Mouse (Mus musculus) liver, postnatal 0 days (tissue): ENCODE results near the gene Gm10053.

Source experiments
- CTCF ChIP-seq: sonication (generic); IDR thresholded peaks from 2 replicates; pipeline ENCODE4 v1.5.1; 2016; ENCODE audit warnings: antibody characterized with exemption, low read depth
- EP300 ChIP-seq: IDR thresholded peaks from 2 replicates; pipeline ENCODE4 v1.6.1; 2016; ENCODE audit warnings: antibody characterized with exemption, low read depth, mild to moderate bottlenecking

GRCm38 (mm10) chr19:24898737-24899577 lies 23.5 kb downstream of the Gm10053 start:
- no peak for TF ChIP-seq EP300
- no peak for TF ChIP-seq CTCF
